Mouse (Mus musculus) megakaryocyte, embryonic 14.5 days (primary cell): ENCODE results near the gene Jak3. TPM values are rescaled to one million over a fixed set of nuclear protein-coding genes. Genes with fewer than 3 reads are reported as not detected.
A peak's percentile ranks its signal among the peaks of the same experiment; 100 is the strongest.
"Not testable (repeated sequence)": the region's sequence is repeated elsewhere in the genome, so short reads cannot be mapped to it uniquely, and the experiment has no call there.

ENCODE experiments used
- H3K27me3 ChIP-seq: replicated peaks from 2 replicates; pipeline ENCODE3; 2012; ENCODE audit warnings: inconsistent platforms
- H3K36me3 ChIP-seq: replicated peaks from 2 replicates; pipeline ENCODE3; 2012; ENCODE audit warnings: low read length, inconsistent platforms, mixed read lengths
- H3K4me1 ChIP-seq: 2 replicates; pipeline ENCODE4 v1.6.1; 2012; ENCODE audit warnings: inconsistent platforms
- H3K4me3 ChIP-seq: replicated peaks from 2 replicates; pipeline ENCODE3; 2012; ENCODE audit warnings: moderate library complexity, mild to moderate bottlenecking, inconsistent platforms
- H3K9me3 ChIP-seq: 2 replicates; pipeline ENCODE4 v1.6.1; 2012; ENCODE audit warnings: inconsistent platforms
- FLI1 ChIP-seq: IDR thresholded peaks from 2 replicates; pipeline ENCODE4 v1.6.1; 2012; ENCODE audit warnings: low read length, inconsistent platforms, mixed read lengths
- GATA1 ChIP-seq: IDR thresholded peaks from 3 replicates; pipeline ENCODE4 v1.6.1; 2012; ENCODE audit warnings: mixed read lengths, low read length, inconsistent platforms, borderline replicate concordance
- polyA plus RNA-seq: library from polyadenylated mRNA; stranded (reverse); fragments of >175 nt; gene quantifications from 2 replicates; pipeline ENCODE4 v1.2.3, GENCODE M21; 2012; ENCODE audit warnings: low replicate concordance; ENCODE audit not compliant: insufficient read depth

The Jak3 gene
- polyA plus RNA-seq, 1 experiment = 209 TPM

DNA sequence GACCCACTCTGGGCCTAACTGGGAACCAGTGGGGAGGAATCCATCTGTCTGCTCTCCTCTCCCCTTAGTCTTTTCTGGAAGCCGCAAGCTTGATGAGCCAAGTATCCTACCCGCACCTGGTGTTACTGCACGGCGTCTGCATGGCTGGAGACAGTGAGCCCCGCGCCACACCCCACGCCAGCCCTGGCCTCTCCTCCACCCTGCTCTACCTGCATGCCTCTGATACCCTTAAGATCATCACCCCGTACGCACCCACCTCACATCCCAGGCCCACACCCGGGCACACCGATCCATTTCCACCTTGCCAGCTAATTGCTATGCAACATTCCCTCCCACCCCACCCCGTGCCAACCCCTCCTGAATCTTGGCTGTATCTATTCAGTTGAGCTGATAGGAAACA, 6.7 kb downstream of the Jak3 start:
- H3K36me3 ChIP-seq = peaks cover 99% of the 10 kb centered on the region
- peaks cover 38% of the 10 kb centered on the region for H3K4me1 ChIP-seq
- TF ChIP-seq GATA1 (no peak), FLI1 (no peak)
- no peaks in the 10 kb centered on the region for H3K9me3 ChIP-seq
- no peaks in the 10 kb centered on the region for H3K27me3 ChIP-seq
- no peak overlapping the region for H3K4me3 ChIP-seq

DNA sequence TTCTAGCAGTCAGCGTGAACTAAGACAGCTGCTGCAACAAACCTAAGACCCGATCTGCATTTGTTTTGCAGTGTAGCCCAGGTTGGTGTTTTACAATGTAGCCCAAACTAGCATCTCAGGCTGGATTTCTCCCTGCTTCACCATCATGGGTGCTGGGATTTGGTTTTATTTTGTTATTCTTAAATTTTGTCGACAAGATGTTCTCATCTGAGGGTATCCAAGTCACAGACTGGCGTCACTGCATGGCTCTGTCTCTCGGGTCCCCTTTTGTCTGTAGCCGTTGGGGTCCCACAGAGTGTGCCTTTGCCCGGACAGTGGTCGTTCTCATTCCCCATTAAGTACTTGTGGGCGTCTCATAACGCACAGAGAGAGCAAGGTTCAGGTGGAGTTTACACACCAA, 8.6 kb downstream of the Jak3 start:
- Histone ChIP-seq H3K36me3 (peaks cover 99% of the 10 kb centered on the region), H3K9me3 (no peaks in the 10 kb centered on the region), H3K4me3 (no peak overlapping the region), H3K4me1 (peaks cover 28% of the 10 kb centered on the region), H3K27me3 (no peaks in the 10 kb centered on the region)
- TF ChIP-seq FLI1 (no peak), GATA1 (no peak)

DNA sequence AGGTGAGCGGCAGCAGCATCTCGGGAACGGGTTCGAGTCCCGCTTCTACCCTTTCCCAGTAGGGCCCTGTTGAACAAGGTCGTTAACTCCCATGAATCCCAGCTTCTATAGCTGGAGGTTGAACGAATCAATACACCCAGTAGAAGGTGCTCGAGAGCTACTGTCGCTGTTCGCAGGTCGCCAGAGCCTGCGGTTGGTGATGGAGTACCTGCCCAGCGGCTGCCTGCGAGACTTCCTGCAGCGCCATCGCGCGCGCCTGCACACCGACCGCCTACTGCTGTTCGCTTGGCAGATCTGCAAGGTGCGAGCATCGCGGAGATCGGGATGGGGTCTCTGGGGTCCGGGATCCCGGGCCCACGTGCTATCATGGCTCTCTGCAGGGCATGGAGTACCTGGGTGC, 9.5 kb downstream of the Jak3 start:
- H3K36me3 ChIP-seq = peaks cover 100% of the 10 kb centered on the region
- H3K9me3 ChIP-seq = no peaks in the 10 kb centered on the region
- TF ChIP-seq FLI1 (no peak), GATA1 (no peak)
- H3K4me1 ChIP-seq = peaks cover 32% of the 10 kb centered on the region
- H3K4me3 ChIP-seq = no peak overlapping the region
- no peaks in the 10 kb centered on the region for H3K27me3 ChIP-seq

GRCm38 (mm10) chr8:71686143-71686734, 10.1 kb downstream of the Jak3 start:
- Histone ChIP-seq H3K9me3 (no peaks in the 10 kb centered on the region), H3K27me3 (no peaks in the 10 kb centered on the region), H3K4me1 (peaks cover 30% of the 10 kb centered on the region), H3K36me3 (peaks cover 97% of the 10 kb centered on the region), H3K4me3 (no peak overlapping the region)
- TF ChIP-seq FLI1 (no peak), GATA1 (no peak)

DNA sequence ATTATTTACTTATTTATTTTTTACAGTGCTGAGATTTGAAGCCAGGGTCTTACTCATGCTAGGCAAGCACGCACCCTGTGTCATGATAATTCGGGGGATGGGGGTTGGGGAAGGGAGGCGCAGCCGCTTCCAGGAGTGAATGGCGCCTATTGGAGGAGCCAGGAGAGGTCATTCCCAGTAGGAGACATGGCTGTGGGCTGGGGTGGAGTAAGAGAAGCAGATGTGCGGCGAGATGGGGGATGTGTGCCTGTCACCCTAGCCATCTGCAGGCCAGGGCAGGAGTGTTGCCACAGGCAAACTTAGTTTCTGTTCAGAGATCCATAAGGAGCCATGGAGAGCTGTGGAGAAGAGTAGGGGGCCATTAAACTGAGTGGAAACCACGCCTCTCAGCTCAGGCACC, 11.5 kb downstream of the Jak3 start:
- Histone ChIP-seq H3K27me3 (peaks cover 6% of the 10 kb centered on the region), H3K4me1 (peaks cover 40% of the 10 kb centered on the region), H3K9me3 (no peaks in the 10 kb centered on the region), H3K36me3 (peaks cover 83% of the 10 kb centered on the region), H3K4me3 (no peak overlapping the region)
- no peak for TF ChIP-seq FLI1
- TF ChIP-seq GATA1 = no peak

DNA sequence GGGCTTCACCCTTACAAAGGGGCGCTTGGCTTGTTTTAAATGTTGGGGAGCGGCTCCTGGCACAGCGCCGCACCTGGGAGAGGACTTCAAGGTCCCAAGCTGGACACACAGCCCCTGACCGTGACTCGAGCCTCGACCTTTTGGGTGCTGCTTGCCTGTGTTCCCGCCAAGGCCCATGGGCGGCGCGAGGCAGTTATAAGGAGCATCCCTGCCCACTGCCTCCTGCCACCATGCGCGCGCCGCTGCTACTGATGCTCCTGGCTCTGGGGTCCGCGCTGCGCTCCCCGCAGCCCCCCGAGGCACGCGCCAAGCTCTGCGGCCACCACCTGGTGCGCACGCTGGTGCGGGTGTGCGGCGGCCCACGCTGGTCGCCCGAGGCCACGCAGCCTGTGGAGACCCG, 12.9 kb downstream of the Jak3 start, which contains the start of gene Insl3:
Gene Insl3 (plus strand): TSS at position 187 of the 400 bp plus-strand sequence.
- TF ChIP-seq FLI1 (no peak), GATA1 (no peak)
- peaks cover 20% of the 10 kb centered on the region for H3K27me3 ChIP-seq
- H3K4me1 ChIP-seq = peaks cover 54% of the 10 kb centered on the region
- H3K36me3 ChIP-seq = peaks cover 69% of the 10 kb centered on the region
- no peak within 1 kb of the TSS for H3K4me3 ChIP-seq
- H3K9me3 ChIP-seq = 0 out of 2 replicates have a peak, but pooled peaks cover 3% of the 10 kb centered on the region

DNA sequence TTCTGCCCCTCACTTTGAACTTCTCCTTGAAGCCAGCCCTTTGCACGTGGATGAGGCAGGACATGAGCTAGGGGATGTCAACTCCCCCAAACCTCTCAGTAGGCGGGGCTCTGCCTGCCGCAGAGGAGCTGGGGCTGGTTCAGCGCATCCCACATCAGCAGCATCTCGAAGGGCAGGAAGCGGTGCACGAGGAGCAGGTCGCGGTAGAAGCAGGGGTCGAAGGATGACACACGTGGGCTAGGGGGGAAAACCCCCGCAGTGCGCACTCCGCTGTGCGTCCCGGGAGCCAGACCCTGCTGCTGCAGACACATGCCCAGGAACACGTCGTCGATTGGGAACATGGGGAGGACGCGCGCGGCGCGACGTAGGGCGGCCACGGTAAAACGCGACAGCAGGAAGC, 16.4 kb downstream of the Jak3 start:
- Histone ChIP-seq H3K36me3 (peaks cover 35% of the 10 kb centered on the region), H3K4me3 (peak overlapping the region; percentile 87), H3K9me3 (0 out of 2 replicates have a peak, but pooled peaks cover 3% of the 10 kb centered on the region), H3K4me1 (peaks cover 54% of the 10 kb centered on the region), H3K27me3 (peaks cover 33% of the 10 kb centered on the region)
- TF ChIP-seq GATA1 = no peak

- Histone ChIP-seq H3K4me3 (peak overlapping the region; percentile 87), H3K27me3 (peaks cover 33% of the 10 kb centered on the region), H3K9me3 (0 out of 2 replicates have a peak, but pooled peaks cover 3% of the 10 kb centered on the region), H3K36me3 (peaks cover 26% of the 10 kb centered on the region), H3K4me1 (peaks cover 53% of the 10 kb centered on the region)
- no peak for TF ChIP-seq FLI1
- no peak for TF ChIP-seq GATA1
These were observed 17.3 kb downstream of the Jak3 start for GRCm38 (mm10) chr8:71693166-71694041.

DNA sequence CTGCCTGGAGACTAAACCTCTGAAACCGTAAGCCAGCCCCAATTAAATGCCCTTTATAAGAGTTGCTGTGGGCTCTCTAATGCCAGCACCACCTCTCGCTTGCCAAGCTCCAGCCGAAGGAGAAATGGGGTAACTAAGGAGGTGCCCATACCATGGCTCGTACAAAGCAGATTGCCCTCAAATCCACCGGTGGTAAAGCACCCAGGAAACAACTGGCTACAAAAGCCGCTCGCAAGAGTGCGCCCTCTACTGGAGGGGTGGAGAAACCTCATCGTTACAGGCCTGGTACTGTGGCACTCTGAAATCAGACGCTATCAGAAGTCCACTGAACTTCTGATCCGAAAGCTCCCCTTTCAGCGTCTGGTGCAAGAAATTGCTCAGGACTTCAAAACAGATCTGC, 19.4 kb downstream of the Jak3 start:
- Histone ChIP-seq H3K27me3 (peaks cover 42% of the 10 kb centered on the region), H3K4me1 (peaks cover 50% of the 10 kb centered on the region)
- H3K9me3 ChIP-seq, H3K4me3 ChIP-seq, H3K36me3 ChIP-seq: not testable (repeated sequence)

DNA sequence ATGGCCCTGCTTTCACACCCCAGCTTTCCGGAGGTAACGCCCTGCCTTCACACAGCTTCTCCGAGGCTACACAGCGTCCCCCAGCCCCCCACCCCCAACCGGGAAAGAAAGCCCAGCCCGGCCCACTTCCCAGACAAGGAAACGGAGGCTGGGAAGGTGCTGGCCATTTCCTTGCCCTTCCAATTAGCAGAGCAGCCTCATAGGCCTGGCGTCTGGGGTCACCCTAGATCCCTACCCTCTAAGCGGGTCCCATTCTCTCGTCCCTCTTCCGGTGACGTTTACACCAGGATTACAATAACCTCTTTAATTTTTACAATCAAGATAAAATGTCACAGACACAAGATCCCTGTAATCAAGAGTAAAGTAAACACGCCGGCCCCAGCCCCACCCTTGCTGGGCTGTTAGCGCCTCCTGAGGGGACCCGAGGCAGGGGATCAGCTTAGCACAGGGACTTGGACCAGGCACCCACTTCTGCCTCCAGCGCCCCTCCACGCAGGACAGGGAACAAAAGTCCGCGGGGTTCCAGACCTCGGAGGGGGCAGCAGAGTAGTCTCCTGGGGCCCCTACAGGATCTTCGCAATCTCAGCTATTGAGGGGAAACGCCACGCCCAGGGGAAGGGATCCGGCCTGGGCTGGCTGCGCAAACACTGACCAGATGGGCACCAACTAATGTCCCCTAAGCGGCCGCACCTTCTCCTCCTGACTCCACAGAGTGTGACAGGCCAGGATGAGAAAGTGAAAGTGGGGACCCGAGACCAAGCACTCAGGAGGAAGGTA, 24.6 kb downstream of the Jak3 start:
- TF ChIP-seq FLI1 (no peak), GATA1 (no peak)
- Histone ChIP-seq H3K9me3 (no peaks in the 10 kb centered on the region), H3K4me3 (peak overlapping the region; percentile 88), H3K36me3 (no peaks in the 10 kb centered on the region), H3K27me3 (peaks cover 38% of the 10 kb centered on the region), H3K4me1 (peaks cover 42% of the 10 kb centered on the region)
